Mouse (Mus musculus): ENCODE results near the gene Islr2.
A peak's percentile ranks its signal among the peaks of the same experiment; 100 is the strongest.

The Islr2 gene

DNA sequence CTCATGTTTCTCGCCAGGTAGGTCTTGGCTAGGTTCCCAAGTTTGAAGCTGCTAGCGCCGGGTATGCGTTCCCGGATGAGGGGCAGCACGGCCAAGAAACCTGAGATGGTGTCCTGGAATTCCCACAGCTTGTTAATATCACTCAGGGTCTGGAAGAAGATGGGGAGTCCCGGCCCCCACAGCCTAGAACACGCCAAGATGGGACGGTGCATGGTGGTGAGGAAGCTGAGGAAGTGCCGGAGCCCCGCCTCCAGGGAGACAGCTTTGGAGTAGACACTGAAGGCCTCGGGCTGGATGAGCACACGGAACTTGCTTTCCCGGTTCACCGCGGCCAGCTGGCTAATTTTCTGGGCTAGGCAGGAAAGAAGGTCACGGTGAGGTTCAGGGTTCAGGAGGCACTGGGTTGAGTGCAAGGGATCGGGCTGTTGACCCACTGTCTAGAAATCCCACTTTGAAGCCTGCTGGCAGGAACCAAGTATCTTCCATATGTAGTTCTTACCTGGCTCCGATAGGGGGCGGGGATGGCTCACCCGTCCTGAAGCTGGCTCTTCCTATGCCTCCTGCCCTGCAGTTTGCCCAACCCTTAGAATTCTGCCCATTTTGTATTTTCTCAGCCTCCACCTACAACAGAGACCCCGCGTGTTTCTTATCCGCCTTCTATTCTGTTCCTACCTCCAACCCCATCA lies 16.2 kb upstream of the Islr2 start:
- peak in 1 of 2 experiments; percentile 30 for DNase-seq (ENCODE audit: low read depth in 2 of 2, low spot score in 2 of 2)

DNA sequence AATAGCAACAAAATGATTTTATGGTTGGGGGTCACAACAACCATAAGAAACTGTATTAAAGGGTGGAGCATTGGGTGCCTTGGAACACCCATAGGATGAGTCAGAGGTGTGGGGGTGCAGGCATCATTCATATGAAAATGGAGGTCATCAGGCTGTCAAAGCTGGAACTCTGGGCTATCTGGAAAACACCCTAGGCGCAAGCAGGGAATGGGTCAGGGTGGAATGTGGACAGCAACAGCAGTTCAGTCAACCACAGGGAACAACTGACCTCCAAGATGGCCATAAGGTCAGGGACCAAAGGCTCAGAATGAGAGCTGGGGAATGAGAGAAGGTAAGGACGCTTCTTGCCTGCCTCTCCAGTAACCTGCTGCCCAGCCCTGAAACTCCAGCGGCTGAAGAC lies 14.4 kb upstream of the Islr2 start:
- no peak for DNase-seq (ENCODE audit: low read depth in 2 of 2, low spot score in 2 of 2)

DNA sequence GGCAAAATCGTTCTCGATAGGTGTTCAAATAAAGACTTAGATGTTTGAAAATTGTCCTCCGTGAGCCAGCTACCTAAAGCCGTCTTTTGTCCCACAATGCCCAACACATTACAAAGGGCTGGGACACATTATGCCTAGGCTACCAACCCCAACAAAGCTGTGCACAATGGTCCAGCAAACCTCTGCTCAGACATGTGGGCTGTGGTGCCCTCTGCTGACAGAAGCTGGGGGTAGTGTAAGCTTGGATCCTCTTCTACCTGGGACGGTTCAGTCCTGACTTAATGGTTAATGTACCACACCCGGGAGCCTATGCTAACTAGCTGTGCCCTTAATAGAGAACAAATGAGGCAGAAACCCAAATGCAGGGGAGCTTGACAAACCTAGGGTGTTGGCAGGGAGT lies 12.3 kb upstream of the Islr2 start:
- no peak for DNase-seq (ENCODE audit: low read depth in 2 of 2, low spot score in 2 of 2)

GRCm38 (mm10) chr9:58214519-58215180 lies 10.5 kb upstream of the Islr2 start:
- DNase-seq (ENCODE audit: low read depth in 2 of 2, low spot score in 2 of 2): no peak

- DNase-seq (ENCODE audit: low read depth in 2 of 2, low spot score in 2 of 2): no peak
These were observed 9.7 kb upstream of the Islr2 start for GRCm38 (mm10) chr9:58213865-58214264.

DNA sequence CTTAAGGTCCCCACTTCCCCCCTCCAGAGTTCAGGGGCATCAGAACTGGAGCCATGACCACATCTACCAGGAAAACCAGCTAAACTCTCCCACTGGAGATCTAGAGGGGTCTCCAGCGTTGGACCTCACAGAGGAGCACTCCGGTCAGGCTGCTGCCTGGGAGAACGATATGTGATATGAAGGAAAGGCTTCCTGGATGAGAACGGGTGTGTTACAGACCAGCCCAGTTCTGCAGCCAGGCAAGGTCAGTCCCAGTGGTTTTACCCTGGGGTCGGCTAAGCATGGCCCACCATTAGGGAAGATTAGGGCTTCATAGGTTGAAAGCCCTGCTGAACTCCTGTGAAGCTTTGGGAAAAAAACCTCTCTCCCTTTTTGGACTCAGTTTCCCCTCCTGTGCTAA lies 9.3 kb upstream of the Islr2 start:
- DNase-seq (ENCODE audit: low read depth in 2 of 2, low spot score in 2 of 2): no peak

GRCm38 (mm10) chr9:58210304-58210627 lies 6.1 kb upstream of the Islr2 start:
- DNase-seq (ENCODE audit: low read depth in 2 of 2, low spot score in 2 of 2): no peak

DNA sequence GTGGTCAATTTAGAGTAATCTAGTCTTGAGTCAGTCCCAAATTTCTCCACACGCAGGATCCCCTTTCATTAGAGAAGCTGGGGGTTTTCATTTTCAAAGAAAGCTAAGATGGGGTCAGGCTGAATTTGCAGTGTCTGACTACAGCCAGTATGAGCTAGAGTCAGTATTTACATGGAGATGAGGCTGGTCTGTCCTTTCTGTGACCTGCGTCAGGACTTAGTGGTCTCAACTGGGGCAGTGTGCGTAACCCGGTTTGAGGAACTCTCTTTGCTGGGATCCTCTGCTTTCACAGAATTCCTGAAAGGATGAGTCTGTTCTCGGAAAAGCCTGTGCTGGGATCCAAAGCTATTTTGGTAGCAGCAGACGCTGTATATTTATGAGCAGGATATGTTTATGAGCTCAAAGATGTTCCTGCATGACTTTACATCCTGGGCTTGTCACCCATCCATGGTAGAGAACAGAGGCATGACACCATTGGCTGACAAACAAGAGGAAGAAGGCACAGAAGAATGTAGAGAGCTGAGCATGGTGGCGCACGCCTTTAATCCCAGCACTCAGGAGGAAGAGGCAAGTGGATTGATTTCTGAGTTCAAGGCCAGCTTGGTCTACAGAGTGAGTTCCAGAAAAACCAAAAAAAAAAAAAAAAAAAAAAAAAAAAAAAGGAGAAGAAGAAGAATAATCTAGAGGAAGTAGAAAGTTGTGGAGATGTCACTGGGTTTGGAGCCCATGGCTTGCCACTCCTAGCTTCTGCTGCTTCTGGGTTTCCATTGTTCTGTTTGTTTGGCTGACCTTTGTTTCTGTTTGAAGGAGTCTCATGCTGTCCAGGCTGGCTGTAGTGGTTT lies 5.6 kb upstream of the Islr2 start:
- DNase-seq (ENCODE audit: low read depth in 2 of 2, low spot score in 2 of 2): no peak

- DNase-seq (ENCODE audit: low read depth in 2 of 2, low spot score in 2 of 2): no peak
These were observed 1.9 kb upstream of the Islr2 start for GRCm38 (mm10) chr9:58206013-58206412.

DNA sequence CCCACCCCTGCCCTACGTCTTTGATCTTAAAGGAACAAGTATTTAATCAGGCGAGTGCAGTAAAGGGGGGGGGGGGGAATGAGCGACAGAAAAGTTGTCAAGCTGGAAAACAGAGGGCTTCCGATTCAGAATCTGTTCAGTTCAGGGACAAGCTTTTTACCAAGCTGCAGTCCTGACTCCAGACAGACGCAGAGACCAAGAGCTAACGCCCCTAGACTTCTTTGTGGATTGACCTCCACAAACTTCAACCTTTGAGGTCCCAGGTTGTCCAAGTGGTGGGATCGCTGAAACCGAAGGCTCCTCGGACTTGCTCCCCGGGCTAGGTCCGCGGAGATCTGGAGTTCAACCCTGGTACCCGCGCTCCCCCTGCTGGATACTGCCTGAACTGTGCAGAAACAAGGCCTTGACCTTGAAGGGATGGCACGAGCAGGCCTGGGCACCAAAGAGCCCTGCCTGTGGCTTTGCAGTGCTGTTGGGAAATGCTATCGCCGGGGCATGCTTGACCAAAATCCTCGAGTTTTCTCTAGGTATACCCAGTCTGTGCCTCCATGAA lies 405 bp upstream of the Islr2 start:
- peak; percentile 79 to 88 for DNase-seq (ENCODE audit: low read depth in 2 of 2, low spot score in 2 of 2)

- no peak for DNase-seq (ENCODE audit: low read depth in 2 of 2, low spot score in 2 of 2)
These were observed 1.3 kb downstream of the Islr2 start for GRCm38 (mm10) chr9:58202676-58203453.

DNA sequence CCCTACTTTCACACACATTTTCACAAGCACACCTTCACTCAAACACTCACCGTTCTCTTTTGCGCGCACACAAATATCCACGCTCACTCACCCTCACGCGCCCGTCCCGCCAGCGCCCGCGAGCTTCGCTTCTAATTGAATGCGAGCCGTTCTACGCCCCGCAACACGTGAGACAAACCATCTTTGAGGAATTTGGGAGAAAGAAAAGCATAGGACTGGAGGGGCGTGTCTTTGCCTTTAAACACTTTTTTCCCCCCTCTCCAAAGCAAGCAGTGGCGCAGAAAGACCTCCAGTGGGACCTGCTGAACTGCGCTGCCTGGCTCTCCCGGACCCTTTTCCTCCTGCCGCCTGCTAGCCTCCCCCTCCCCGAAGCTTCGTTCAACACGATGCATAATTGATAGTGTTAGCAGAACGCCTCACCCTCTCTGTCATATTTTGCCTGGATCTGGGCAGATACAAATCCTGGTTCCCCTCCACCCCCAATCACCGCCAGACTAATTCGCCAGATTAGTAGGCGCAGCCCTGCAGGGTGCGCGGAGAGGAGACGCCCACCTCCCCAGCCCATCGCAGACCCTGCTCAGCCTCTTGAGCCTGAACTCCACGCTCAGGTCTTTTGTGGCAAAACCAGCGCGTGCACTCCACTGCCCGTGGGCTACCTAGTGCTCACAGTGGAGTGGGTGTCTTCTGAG lies 2.1 kb downstream of the Islr2 start:
- DNase-seq (ENCODE audit: low read depth in 2 of 2, low spot score in 2 of 2): no peak

GRCm38 (mm10) chr9:58201091-58201842 lies 2.9 kb downstream of the Islr2 start:
- DNase-seq (ENCODE audit: low read depth in 2 of 2, low spot score in 2 of 2): no peak

GRCm38 (mm10) chr9:58200270-58201090 lies 3.6 kb downstream of the Islr2 start:
- no peak for DNase-seq (ENCODE audit: low read depth in 2 of 2, low spot score in 2 of 2)

DNA sequence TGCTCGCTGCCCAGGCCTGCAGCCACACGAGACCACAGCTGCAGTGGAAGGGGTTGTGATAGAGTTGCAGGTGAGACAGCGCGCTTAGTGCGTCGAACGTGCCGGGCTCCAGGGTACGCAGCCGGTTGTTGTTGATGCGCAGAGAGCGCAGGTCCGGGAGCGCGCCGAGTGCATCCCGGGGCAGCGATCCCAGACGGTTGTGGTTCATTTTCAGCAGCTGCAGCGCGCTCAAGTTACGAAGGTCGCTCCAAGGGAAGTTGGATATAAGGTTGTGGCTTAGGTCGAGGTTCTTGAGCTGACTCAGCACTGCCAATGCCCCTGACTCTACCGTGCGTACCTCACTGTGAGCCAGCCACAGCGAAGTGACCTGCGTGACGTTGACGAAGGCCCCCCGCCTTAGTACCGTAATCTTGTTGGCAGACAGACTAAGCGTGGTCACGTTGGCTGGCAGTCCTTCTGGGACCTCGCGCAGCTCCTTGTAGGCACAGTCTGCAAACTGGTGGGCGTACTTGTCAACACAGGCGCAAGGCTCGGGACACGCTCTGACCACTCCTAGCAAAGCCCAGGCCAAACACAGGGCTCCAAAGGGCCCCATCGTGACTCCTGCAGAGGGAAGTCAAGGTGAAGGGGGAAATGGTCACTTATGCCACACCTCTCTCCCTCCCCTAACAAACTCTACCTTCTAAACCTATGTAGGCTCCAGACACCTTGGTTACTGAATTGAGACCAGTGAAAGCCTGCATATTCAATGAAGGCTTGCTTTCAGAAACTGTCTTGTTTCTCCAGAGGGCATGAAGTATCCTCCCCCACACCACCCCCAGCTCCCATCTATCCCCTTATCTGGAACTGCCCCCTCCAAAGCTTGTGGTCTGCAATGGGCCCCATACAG lies 4.5 kb downstream of the Islr2 start:
- no peak for DNase-seq (ENCODE audit: low read depth in 2 of 2, low spot score in 2 of 2)

DNA sequence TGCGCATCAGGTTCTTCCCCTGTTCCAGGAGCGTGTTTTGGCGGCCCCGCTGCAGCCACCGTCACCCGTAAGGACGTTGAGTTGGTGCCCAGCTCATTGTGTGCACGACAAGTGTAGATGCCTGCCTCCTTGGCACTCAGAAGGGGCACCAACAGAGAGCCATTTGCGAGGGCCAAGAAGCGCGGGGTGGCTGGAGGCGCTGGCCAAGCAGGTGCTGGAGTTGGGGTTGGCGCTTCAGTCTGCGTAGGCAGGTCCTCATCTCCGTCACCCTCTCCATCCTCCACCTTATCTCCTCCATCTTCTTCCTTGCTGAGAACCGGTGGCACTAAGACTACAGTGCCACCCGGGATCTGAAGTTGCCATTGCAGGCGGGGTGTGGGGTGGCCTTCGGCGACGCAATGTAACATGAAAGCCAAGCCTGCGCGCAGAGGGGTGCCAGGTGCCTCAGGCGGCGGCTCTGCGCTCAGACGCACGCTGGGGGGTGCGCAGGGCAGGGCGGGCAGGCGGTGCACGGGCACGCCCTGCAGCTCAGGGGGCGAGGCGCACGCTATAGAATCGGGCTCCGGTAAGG lies 5.2 kb downstream of the Islr2 start:
- DNase-seq (ENCODE audit: low read depth in 2 of 2, low spot score in 2 of 2): no peak

- no peak for DNase-seq (ENCODE audit: low read depth in 2 of 2, low spot score in 2 of 2)
These were observed 6.1 kb downstream of the Islr2 start for GRCm38 (mm10) chr9:58197781-58198701.
